In genomic region chr1:176723858-176724713, GRCm38 (mm10) we compare ENCODE assay signal across 18 mouse cellular contexts.
DNase-seq lines count a peak whose midpoint lies in the region; ATAC-seq and TF ChIP-seq lines count a peak whose summit lies in the region.
"Had no signal": no experiment of that assay in that cellular context is flagged by ENCODE, and none has a peak within 500 bp of the region (broad histone marks: within the 10 kb centered on the region; RNA-seq: fewer than 3 reads in every experiment).

No protein-coding gene starts in this region.

- intact Hi-C loops in gastrocnemius, adult 2 months (cut with DNase I): no loop called here
- intact Hi-C loops in gastrocnemius, postnatal 14 days (cut with DNase I; ENCODE audit: low total_unique reads): no loop called here
- intact Hi-C loops in left cerebral cortex, postnatal 10 days (cut with DNase I): no loop called here

- no peaks in the 10 kb centered on the region for H3K27me3 ChIP-seq in liver, adult 2 months (ENCODE audit: control insufficient read depth, insufficient read depth, low read length)
- H3K27me3 ChIP-seq: hindbrain, embryonic 15.5 days; liver, embryonic 15.5 days; megakaryocyte, embryonic 14.5 days had no signal

- H3K4me1 ChIP-seq in liver, adult 2 months (ENCODE audit: control insufficient read depth, insufficient read depth, low read length): peaks cover 6% of the 10 kb centered on the region; the same call in 1 of the 2 replicates
- H3K4me1 ChIP-seq: hindbrain, embryonic 15.5 days; liver, embryonic 15.5 days; megakaryocyte, embryonic 14.5 days had no signal

- peak; percentile 41 for DNase-seq in gastrocnemius, adult 2 months
- no peak for DNase-seq in gastrocnemius, postnatal 14 days
- peak; percentile 85 for DNase-seq in liver, adult 2 months (ENCODE audit: extremely low read depth, low read depth, low spot score)
- DNase-seq in liver: no peak
- DNase-seq in adrenal gland, postnatal 14 days: peak; percentile 40
- DNase-seq in left cerebral cortex, postnatal 10 days (ENCODE audit: extremely low spot score in 1 of 2, low spot score in 2 of 2): no peak
- DNase-seq: cerebellum, adult 11 months; kidney, adult 2 months; kidney, postnatal 14 days; lung, postnatal 10 days; right cerebral cortex, adult 18-20 months; thymus, adult 18-20 months had no signal

- WGBS in liver, adult 2 months: 41% methylated on average over 8 of the region's 8 CpGs

- no peak for ATAC-seq in megakaryocyte-erythroid progenitor cell, adult 5-6 weeks (replicated peaks; ENCODE audit: low FRiP score, low TSS enrichment, poor library complexity, severe bottlenecking)
- ATAC-seq: forebrain, embryonic 14.5 days had no signal

- H3K79me2 ChIP-seq in liver, adult 2 months (ENCODE audit: control insufficient read depth, insufficient read depth, low read length): no peaks in the 10 kb centered on the region

- no peak for TF ChIP-seq CTCF in gastrocnemius, adult 2 months (IDR thresholded peaks at IDR 0.05)
- no peak for TF ChIP-seq CTCF in liver, adult 2 months (IDR thresholded peaks at IDR 0.05; ENCODE audit: low read depth, low read length)

- no peak for TF ChIP-seq POLR2A in liver, adult 2 months (IDR thresholded peaks at IDR 0.05; ENCODE audit: extremely low read depth, insufficient read depth, low read length)

- H3K4me3 ChIP-seq in gastrocnemius, adult 2 months: no peak overlapping the region
- H3K4me3 ChIP-seq in liver, adult 2 months (ENCODE audit: insufficient read depth, low read depth, low read length): no peak overlapping the region
- H3K4me3 ChIP-seq: erythroblast, embryonic 14.5 days; hindbrain, embryonic 15.5 days; liver, embryonic 15.5 days; megakaryocyte, embryonic 14.5 days had no signal

- H3K27ac ChIP-seq in gastrocnemius, adult 2 months: no peak overlapping the region
- H3K27ac ChIP-seq in liver, adult 2 months (replicated peaks; ENCODE audit: insufficient read depth, low read depth, low read length): peak overlapping the region; percentile 19; the same call in 1 of the 2 replicates
- H3K27ac ChIP-seq: hindbrain, embryonic 15.5 days; liver, embryonic 15.5 days had no signal

- no peaks in the 10 kb centered on the region for H3K36me3 ChIP-seq in liver, adult 2 months (ENCODE audit: control insufficient read depth, insufficient read depth, low read length)
- H3K36me3 ChIP-seq: liver, embryonic 15.5 days had no signal

- H3K9ac ChIP-seq in liver, adult 2 months (ENCODE audit: low read depth, low read length): no peak overlapping the region
- H3K9ac ChIP-seq: hindbrain, embryonic 15.5 days; liver, embryonic 15.5 days had no signal

Comparison
In these comparisons a context has a peak if more than half of its experiments do, and no peak if none do; other contexts are left out.
1. DNase-seq: peak in gastrocnemius, adult 2 months (single experiment), liver, adult 2 months (single experiment) and adrenal gland, postnatal 14 days (single experiment); none in gastrocnemius, postnatal 14 days (single experiment), liver (single experiment) and left cerebral cortex, postnatal 10 days (0 of 2).